ENCODE assay signal across 26 mouse cellular contexts in genomic region chr14:122401886-122402285, GRCm38 (mm10). TPM values are rescaled to one million over a fixed set of nuclear protein-coding genes. Genes with fewer than 3 reads are reported as not detected.
DNase-seq lines count a peak whose midpoint lies in the region; ATAC-seq and TF ChIP-seq lines count a peak whose summit lies in the region.
"Had no signal": no experiment of that assay in that cellular context is flagged by ENCODE, and none has a peak within 500 bp of the region (broad histone marks: within the 10 kb centered on the region; RNA-seq: fewer than 3 reads in every experiment).

No protein-coding gene starts in this region.

- TF ChIP-seq CTCF in brain, embryonic 14.5 days (IDR thresholded peaks at IDR 0.05; ENCODE audit: borderline replicate concordance, extremely low read depth, insufficient read depth, insufficient read length): no peak

- no peak overlapping the region; the same call in none of the 2 replicates for H3K4me2 ChIP-seq in hindbrain, embryonic 16.5 days (ENCODE audit: low read length)
- no peak overlapping the region for H3K4me2 ChIP-seq in hindbrain, embryonic 12.5 days (replicated peaks)
- H3K4me2 ChIP-seq: embryonic facial prominence, embryonic 12.5 days; forebrain, embryonic 15.5 days; heart, embryonic 12.5 days; hindbrain, embryonic 15.5 days had no signal

- TF ChIP-seq POLR2A in brain, embryonic 14.5 days (IDR thresholded peaks at IDR 0.05; ENCODE audit: borderline replicate concordance, extremely low read depth, insufficient read depth, insufficient read length, poor library complexity, severe bottlenecking): no peak

- 35% methylated on average over 11 of the region's 11 CpGs for WGBS in hindbrain, embryonic 16.5 days
- WGBS in hindbrain, embryonic 12.5 days: 31% methylated on average over 11 of the region's 11 CpGs

- no peaks in the 10 kb centered on the region for H3K36me3 ChIP-seq in hindbrain, embryonic 16.5 days (ENCODE audit: control insufficient read depth, insufficient read depth, low read length)
- H3K36me3 ChIP-seq in hindbrain, embryonic 12.5 days: no peaks in the 10 kb centered on the region
- H3K36me3 ChIP-seq: embryonic facial prominence, embryonic 12.5 days; forebrain, embryonic 15.5 days; heart, embryonic 12.5 days; hindbrain, embryonic 15.5 days had no signal

- H3K9me3 ChIP-seq in hindbrain, embryonic 16.5 days (ENCODE audit: control insufficient read depth, low read length): no peaks in the 10 kb centered on the region
- H3K9me3 ChIP-seq in hindbrain, embryonic 12.5 days (replicated peaks): no peaks in the 10 kb centered on the region
- H3K9me3 ChIP-seq: embryonic facial prominence, embryonic 12.5 days; forebrain, embryonic 15.5 days; G1E; heart, embryonic 12.5 days; hindbrain, embryonic 15.5 days had no signal

- ATAC-seq in hindbrain, embryonic 16.5 days: no peak
- no peak for ATAC-seq in hindbrain, embryonic 12.5 days (ENCODE audit: low FRiP score)
- no peak for ATAC-seq in megakaryocyte-erythroid progenitor cell, adult 5-6 weeks (replicated peaks; ENCODE audit: low FRiP score, low TSS enrichment, poor library complexity, severe bottlenecking)
- ATAC-seq: CD4-positive, CD25-positive, alpha-beta regulatory T cell, adult 4 months; forebrain, embryonic 15.5 days; intestine, embryonic 16.5 days had no signal

- peaks cover 8% of the 10 kb centered on the region for H3K4me1 ChIP-seq in hindbrain, embryonic 16.5 days (ENCODE audit: control insufficient read depth, insufficient read depth, low read depth, low read length)
- peaks cover 30% of the 10 kb centered on the region for H3K4me1 ChIP-seq in hindbrain, embryonic 12.5 days

- DNase-seq in embryo, embryonic 10 days (ENCODE audit: low spot score): peak; percentile 64
- no peak for DNase-seq in embryo, embryonic 9.5 days (ENCODE audit: extremely low spot score)
- DNase-seq in brain, embryonic 14.5 days (ENCODE audit: low read depth): peak; percentile 64
- peak; percentile 40 for DNase-seq in mesoderm, embryonic 11.5 days (ENCODE audit: low read depth, low spot score)
- DNase-seq: adrenal gland, adult 8-10 months; adrenal gland, postnatal 36 days; B cell, adult 2 months; cerebellum, adult 11 months; cerebellum, adult 9-10 months; cerebellum, postnatal 25 days; heart, adult 2 months; kidney, adult 2 months had no signal

- H3K4me3 ChIP-seq in hindbrain, embryonic 16.5 days (ENCODE audit: low read length): no peak overlapping the region
- H3K4me3 ChIP-seq in hindbrain, embryonic 12.5 days: no peak overlapping the region
- H3K4me3 ChIP-seq: embryonic facial prominence, embryonic 12.5 days; forebrain, embryonic 15.5 days; heart, adult 2 months; heart, embryonic 12.5 days; hindbrain, embryonic 15.5 days had no signal

- no peak overlapping the region for H3K9ac ChIP-seq in hindbrain, embryonic 16.5 days (ENCODE audit: low read depth, low read length)
- no peak overlapping the region for H3K9ac ChIP-seq in hindbrain, embryonic 12.5 days
- H3K9ac ChIP-seq: embryonic facial prominence, embryonic 12.5 days; forebrain, embryonic 15.5 days; heart, embryonic 12.5 days; hindbrain, embryonic 15.5 days had no signal

- H3K27me3 ChIP-seq in hindbrain, embryonic 16.5 days (replicated peaks; ENCODE audit: control insufficient read depth, insufficient read depth, low read length): peaks cover 22% of the 10 kb centered on the region
- peaks cover 55% of the 10 kb centered on the region for H3K27me3 ChIP-seq in hindbrain, embryonic 12.5 days

- H3K27ac ChIP-seq in hindbrain, embryonic 16.5 days (ENCODE audit: low read depth, low read length): peak overlapping the region; percentile 29; the same call in 1 of the 2 replicates
- H3K27ac ChIP-seq in hindbrain, embryonic 12.5 days: no peak overlapping the region
- H3K27ac ChIP-seq: embryonic facial prominence, embryonic 12.5 days; heart, adult 2 months had no signal

RNA-seq across cellular contexts. Expression of gene Gm5089, which starts 49.0 kb away (rescaled TPM):
- 1.8 and 2.1 TPM in 2 replicates for polyA plus RNA-seq in hindbrain, embryonic 16.5 days (2015; fragmentation: Nextera tagmentation; extraction: Ambion mirVana)
- polyA plus RNA-seq in hindbrain, embryonic 12.5 days (2016; fragmentation: Nextera tagmentation; extraction: Ambion mirVana): 2.8 and 4.0 TPM in 2 replicates
- polyA plus RNA-seq in brain, embryonic 14.5 days (2012; rRNA removed): 0.16 and 0.52 TPM in 2 replicates
- total RNA-seq in megakaryocyte-erythroid progenitor cell, adult 5-6 weeks (2014; fragmentation: Nextera tagmentation): not detected in 2 replicates
- total RNA-seq in megakaryocyte-erythroid progenitor cell, adult 5-6 weeks (2017): not detected in 2 replicates
- total RNA-seq: adrenal gland, adult 8-10 months; adrenal gland, postnatal 36 days; gastrocnemius, adult 8-10 months; gastrocnemius, postnatal 4 days; heart, adult 2 months; heart, postnatal 25 days had no signal
- polyA plus RNA-seq: CD4-positive, CD25-positive, alpha-beta regulatory T cell, adult 4 months; G1E; heart, adult 2 months; heart, embryonic 12.5 days; heart, embryonic 16.5 days; intestine, embryonic 16.5 days; kidney, adult 2 months had no signal
